Mouse (Mus musculus) forebrain, embryonic 12.5 days (tissue): Measurements from ENCODE around the gene Zfhx3. TPM values are rescaled to one million over a fixed set of nuclear protein-coding genes. Genes with fewer than 3 reads are reported as not detected.
A peak's percentile ranks its signal among the peaks of the same experiment; 100 is the strongest.

Experiments
- ATAC-seq: fragments of 200-750 bp; cut with Nextera tagmentation; 2 replicates; pipeline ENCODE4 v1.8.0; 2017; ENCODE audit warnings: moderate TSS enrichment; ENCODE audit not compliant: low FRiP score
- H3K27ac ChIP-seq: fragments of 300-500 bp; sonication (generic); 2 replicates; pipeline ENCODE4 v1.5.1; 2016; ENCODE audit warnings: mild to moderate bottlenecking
- H3K27me3 ChIP-seq: fragments of 300-500 bp; sonication (generic); 2 replicates; pipeline ENCODE4 v1.6.1; 2016; ENCODE audit warnings: mild to moderate bottlenecking
- H3K36me3 ChIP-seq: fragments of 300-500 bp; sonication (generic); replicated peaks from 2 replicates; pipeline ENCODE4 v1.6.1; 2016; ENCODE audit warnings: mild to moderate bottlenecking
- H3K4me1 ChIP-seq: fragments of 300-500 bp; sonication (generic); 2 replicates; pipeline ENCODE4 v1.6.1; 2016
- H3K4me2 ChIP-seq: fragments of 300-500 bp; sonication (generic); 2 replicates; pipeline ENCODE4 v1.6.1; 2016; ENCODE audit warnings: mild to moderate bottlenecking, moderate library complexity
- H3K4me3 ChIP-seq: fragments of 300-500 bp; sonication (generic); replicated peaks from 2 replicates; pipeline ENCODE4 v1.5.1; 2016; ENCODE audit warnings: mild to moderate bottlenecking
- H3K9ac ChIP-seq: fragments of 300-500 bp; sonication (generic); 2 replicates; pipeline ENCODE4 v1.6.1; 2016; ENCODE audit warnings: mild to moderate bottlenecking
- H3K9me3 ChIP-seq: fragments of 300-500 bp; sonication (generic); 2 replicates; pipeline ENCODE4 v1.6.1; 2016
- WGBS: fragments of 180-500 bp; shearing (Covaris S2); methylation state at CpG from one replicate; pipeline ENCODE4 v1.1.7; 2016; 5-methylcytosine and 5-hydroxymethylcytosine counted together
- polyA plus RNA-seq: library from polyadenylated mRNA; unstranded; fragments of >200 nt; fragmentation: Nextera tagmentation; extraction: Ambion mirVana; gene quantifications from 2 replicates; pipeline ENCODE4 v1.2.1, GENCODE M21; 2016

The Zfhx3 gene
- polyA plus RNA-seq, 1 experiment from 2014 or later = 30.5 TPM

GRCm38 (mm10) chr8:108246035-108246933 lies 303.8 kb downstream of the Zfhx3 start:
- ATAC-seq = peak; percentile 37
- Histone ChIP-seq H3K9ac (peak overlapping the region; percentile 29), H3K27me3 (peaks cover 4% of the 10 kb centered on the region), H3K27ac (peak overlapping the region; percentile 79), H3K9me3 (no peaks in the 10 kb centered on the region), H3K4me2 (peak overlapping the region; percentile 53), H3K36me3 (no peaks in the 10 kb centered on the region), H3K4me1 (peaks cover 52% of the 10 kb centered on the region), H3K4me3 (0 out of 2 replicates have a peak overlapping the region, but pooled peaks have one; percentile 14)
- 9% methylated on average over 22 of the region's 22 CpGs for WGBS

DNA sequence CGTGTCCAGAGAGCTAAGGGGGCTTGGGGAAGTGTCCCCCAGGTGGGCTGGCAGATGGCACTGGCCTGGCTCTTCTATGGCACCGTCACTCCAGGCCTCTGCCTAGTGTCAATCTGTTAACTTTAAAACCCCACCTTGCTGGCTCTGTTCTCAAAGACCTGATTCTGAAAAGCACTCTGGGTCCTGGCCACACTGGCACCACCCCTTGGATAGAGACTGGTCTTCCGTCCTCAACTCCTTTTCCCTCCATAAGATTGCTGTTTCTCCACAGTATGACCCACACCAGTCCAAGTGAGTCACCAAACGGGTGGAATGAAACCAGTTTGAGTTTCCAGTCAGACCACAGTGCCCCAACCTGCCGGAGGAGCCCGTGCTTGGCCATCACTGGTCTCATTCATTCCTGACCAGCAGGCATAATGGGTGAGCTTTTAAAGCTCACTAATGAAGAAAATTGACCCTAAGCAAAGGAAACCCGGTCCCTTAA lies 304.5 kb downstream of the Zfhx3 start:
- Histone ChIP-seq H3K9me3 (no peaks in the 10 kb centered on the region), H3K27me3 (peaks cover 3% of the 10 kb centered on the region; the same call in 1 of the 2 replicates), H3K27ac (peak overlapping the region; percentile 79), H3K4me3 (no peak overlapping the region), H3K36me3 (no peaks in the 10 kb centered on the region), H3K9ac (0 out of 2 replicates have a peak overlapping the region, but pooled peaks have one; percentile 29), H3K4me1 (peaks cover 48% of the 10 kb centered on the region), H3K4me2 (peak overlapping the region; percentile 53)
- peak; percentile 16; the same call in 1 of the 2 replicates for ATAC-seq
- 8% methylated on average over 7 of the region's 7 CpGs for WGBS

DNA sequence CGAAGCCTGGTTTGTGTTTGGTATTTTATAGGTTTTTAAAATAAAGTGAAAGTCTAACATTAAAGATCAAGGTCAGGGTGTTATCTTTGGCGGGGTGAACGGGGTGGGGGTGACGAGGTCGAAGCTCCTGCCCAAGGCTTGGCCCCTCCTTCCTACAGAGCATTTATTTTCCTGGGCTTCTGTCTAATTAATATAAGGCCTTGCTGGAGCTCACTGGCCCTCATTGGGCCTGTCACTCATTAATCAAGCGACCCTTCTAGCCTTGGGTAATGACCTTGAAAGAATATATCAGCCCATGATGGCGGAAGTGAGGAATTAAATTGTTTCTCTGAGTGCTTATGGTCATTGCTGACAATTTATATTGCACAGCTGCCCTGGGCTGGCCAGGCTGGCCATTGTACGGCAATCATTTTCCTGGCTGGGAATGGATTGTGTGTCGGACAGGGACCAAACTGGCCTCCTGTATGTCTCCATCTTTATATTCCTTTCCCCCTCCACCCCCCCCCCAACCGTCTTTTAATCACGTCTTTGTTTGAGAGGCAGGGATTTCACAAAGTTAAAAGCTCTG lies 322.2 kb downstream of the Zfhx3 start:
- no peaks in the 10 kb centered on the region for H3K9me3 ChIP-seq
- no peak overlapping the region for H3K9ac ChIP-seq
- H3K4me2 ChIP-seq = no peak overlapping the region
- peaks cover 8% of the 10 kb centered on the region for H3K4me1 ChIP-seq
- no peak overlapping the region for H3K4me3 ChIP-seq
- WGBS = 33% methylated on average over 11 of the region's 11 CpGs
- ATAC-seq = no peak
- H3K27ac ChIP-seq = no peak overlapping the region
- no peaks in the 10 kb centered on the region for H3K27me3 ChIP-seq
- H3K36me3 ChIP-seq = no peaks in the 10 kb centered on the region

DNA sequence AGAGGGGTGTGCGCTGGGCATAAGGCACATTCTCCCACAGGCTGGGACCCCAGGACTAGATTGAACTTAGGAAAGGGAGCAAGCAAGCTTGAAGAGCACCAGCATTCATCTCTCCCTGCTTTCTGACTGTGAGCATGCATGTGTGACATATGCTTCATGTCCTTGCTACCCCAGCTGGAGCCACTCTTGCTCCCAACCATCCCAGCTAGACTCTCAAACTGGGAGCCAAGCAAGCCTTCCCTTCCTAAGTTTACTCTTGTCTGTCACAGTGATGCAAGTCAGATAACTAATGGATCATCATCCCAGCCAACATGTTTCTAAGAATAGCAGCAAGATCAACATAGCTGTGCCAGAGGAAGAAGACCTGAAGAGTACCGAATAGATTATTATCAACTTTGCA lies 335.5 kb downstream of the Zfhx3 start:
- Histone ChIP-seq H3K36me3 (no peaks in the 10 kb centered on the region), H3K9me3 (no peaks in the 10 kb centered on the region), H3K4me3 (no peak overlapping the region), H3K4me1 (no peaks in the 10 kb centered on the region), H3K27me3 (no peaks in the 10 kb centered on the region), H3K27ac (no peak overlapping the region), H3K4me2 (no peak overlapping the region), H3K9ac (no peak overlapping the region)
- whole genome bisulfite sequencing = 96% methylated on average over 2 of the region's 2 CpGs
- no peak for ATAC-seq

DNA sequence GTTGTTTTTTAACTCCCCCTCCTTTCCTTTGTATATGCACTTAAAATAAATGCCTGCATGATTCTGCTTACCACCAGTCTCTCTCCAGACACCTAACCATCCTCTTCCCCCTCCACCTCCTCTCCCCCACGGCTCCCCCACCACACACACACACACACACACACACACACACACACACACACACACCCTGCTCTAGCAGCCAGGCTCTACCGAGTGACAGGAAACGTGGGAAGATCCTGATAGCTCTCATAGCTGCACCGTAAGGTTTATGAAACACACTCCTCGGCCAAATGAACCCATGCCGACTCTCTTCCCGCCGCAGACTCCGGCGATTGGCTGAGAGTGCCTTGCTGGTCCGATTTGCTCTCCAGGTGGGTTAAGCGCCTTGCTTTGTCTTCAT lies 339.5 kb downstream of the Zfhx3 start:
- no peaks in the 10 kb centered on the region for H3K9me3 ChIP-seq
- no peak for ATAC-seq
- H3K27me3 ChIP-seq = no peaks in the 10 kb centered on the region
- 81% methylated on average over 12 of the region's 12 CpGs for WGBS
- no peaks in the 10 kb centered on the region for H3K36me3 ChIP-seq
- no peak overlapping the region for H3K4me2 ChIP-seq
- no peak overlapping the region for H3K27ac ChIP-seq
- H3K9ac ChIP-seq = no peak overlapping the region
- H3K4me3 ChIP-seq = no peak overlapping the region
- H3K4me1 ChIP-seq = 0 out of 2 replicates have a peak, but pooled peaks cover 3% of the 10 kb centered on the region

DNA sequence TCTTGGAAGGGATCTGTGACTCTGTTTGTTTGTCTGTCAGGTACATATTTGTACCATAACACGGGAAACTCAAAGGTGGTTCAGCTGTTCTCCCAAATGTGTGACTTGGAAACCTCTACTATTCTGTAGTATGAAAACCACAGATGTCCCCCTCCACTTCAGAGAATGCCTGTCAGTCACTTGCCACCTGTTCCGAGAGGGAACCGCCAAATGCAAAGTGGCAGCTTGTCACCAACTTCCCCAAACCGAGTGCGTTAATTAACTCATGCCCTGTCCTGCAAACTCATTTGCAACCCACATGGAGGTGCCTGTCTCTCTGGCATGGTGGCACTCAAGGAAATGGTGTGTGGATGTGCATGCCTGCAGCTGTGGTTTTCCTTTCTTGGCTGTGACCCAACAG lies 343.7 kb downstream of the Zfhx3 start:
- ATAC-seq = no peak; the same call in 1 of the 2 replicates
- Histone ChIP-seq H3K27me3 (0 out of 2 replicates have a peak, but pooled peaks cover 4% of the 10 kb centered on the region), H3K27ac (no peak overlapping the region), H3K36me3 (no peaks in the 10 kb centered on the region), H3K4me3 (no peak overlapping the region), H3K9ac (no peak overlapping the region), H3K4me1 (peaks cover 7% of the 10 kb centered on the region; the same call in 1 of the 2 replicates), H3K4me2 (no peak overlapping the region), H3K9me3 (no peaks in the 10 kb centered on the region)
- WGBS = 42% methylated on average over 5 of the region's 5 CpGs

GRCm38 (mm10) chr8:108300964-108301615 lies 358.6 kb downstream of the Zfhx3 start:
- no peaks in the 10 kb centered on the region for H3K36me3 ChIP-seq
- no peak overlapping the region for H3K9ac ChIP-seq
- H3K27ac ChIP-seq = peak overlapping the region; percentile 57
- peak; percentile 83 for ATAC-seq
- H3K4me2 ChIP-seq = no peak overlapping the region
- no peak overlapping the region for H3K4me3 ChIP-seq
- H3K9me3 ChIP-seq = no peaks in the 10 kb centered on the region
- H3K4me1 ChIP-seq = peaks cover 25% of the 10 kb centered on the region
- H3K27me3 ChIP-seq = peaks cover 7% of the 10 kb centered on the region; the same call in 1 of the 2 replicates
- 18% methylated on average over 9 of the region's 9 CpGs for WGBS

- H3K9me3 ChIP-seq = no peaks in the 10 kb centered on the region
- ATAC-seq = no peak
- H3K27me3 ChIP-seq = peaks cover 7% of the 10 kb centered on the region; the same call in 1 of the 2 replicates
- H3K4me3 ChIP-seq = no peak overlapping the region
- H3K36me3 ChIP-seq = no peaks in the 10 kb centered on the region
- H3K4me2 ChIP-seq = no peak overlapping the region
- peaks cover 25% of the 10 kb centered on the region for H3K4me1 ChIP-seq
- WGBS = 82% methylated on average over 12 of the region's 12 CpGs
- no peak overlapping the region for H3K9ac ChIP-seq
- H3K27ac ChIP-seq = peak overlapping the region; percentile 57
Measured at GRCm38 (mm10) chr8:108301654-108302053, 359.2 kb downstream of the Zfhx3 start.

GRCm38 (mm10) chr8:108305368-108305767 lies 362.9 kb downstream of the Zfhx3 start:
- Histone ChIP-seq H3K9me3 (no peaks in the 10 kb centered on the region), H3K9ac (no peak overlapping the region), H3K4me3 (no peak overlapping the region), H3K36me3 (no peaks in the 10 kb centered on the region), H3K4me1 (peaks cover 28% of the 10 kb centered on the region), H3K27me3 (0 out of 2 replicates have a peak, but pooled peaks cover 2% of the 10 kb centered on the region), H3K27ac (no peak overlapping the region), H3K4me2 (no peak overlapping the region)
- 69% methylated on average over 3 of the region's 3 CpGs for WGBS
- no peak for ATAC-seq

GRCm38 (mm10) chr8:108309525-108310246 lies 367.2 kb downstream of the Zfhx3 start:
- Histone ChIP-seq H3K9me3 (no peaks in the 10 kb centered on the region), H3K4me1 (peaks cover 9% of the 10 kb centered on the region), H3K36me3 (no peaks in the 10 kb centered on the region), H3K4me3 (no peak overlapping the region), H3K9ac (no peak overlapping the region), H3K27ac (no peak overlapping the region), H3K4me2 (no peak overlapping the region), H3K27me3 (no peaks in the 10 kb centered on the region)
- ATAC-seq = no peak
- WGBS = 87% methylated on average over 14 of the region's 14 CpGs

DNA sequence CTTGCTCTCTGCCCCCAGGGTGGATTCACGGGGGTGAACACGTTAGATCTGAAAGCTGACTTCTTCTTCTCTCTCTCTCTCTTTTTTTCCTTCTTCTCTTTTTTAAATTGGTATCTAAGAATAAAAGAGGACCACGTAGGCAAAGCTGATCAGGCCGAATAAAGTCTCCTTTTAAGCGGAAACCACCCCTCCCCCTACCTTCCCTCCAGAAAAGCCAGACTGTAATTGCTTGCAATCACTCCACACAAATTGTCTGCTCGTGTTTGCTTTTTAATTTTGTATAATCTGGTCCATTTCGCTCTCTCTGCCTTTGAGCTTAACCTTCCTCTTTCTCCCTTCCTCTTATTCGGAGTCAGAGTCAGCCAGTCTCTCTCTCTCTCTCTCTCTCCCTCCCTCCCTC lies 372.6 kb downstream of the Zfhx3 start:
- Histone ChIP-seq H3K9me3 (no peaks in the 10 kb centered on the region), H3K9ac (no peak overlapping the region), H3K27ac (peak overlapping the region; percentile 57; the same call in 1 of the 2 replicates), H3K27me3 (no peaks in the 10 kb centered on the region), H3K4me3 (no peak overlapping the region), H3K4me2 (peak overlapping the region; percentile 22; the same call in 1 of the 2 replicates), H3K36me3 (no peaks in the 10 kb centered on the region), H3K4me1 (peaks cover 10% of the 10 kb centered on the region)
- no peak for ATAC-seq
- whole genome bisulfite sequencing = 11% methylated on average over 8 of the region's 8 CpGs
